Mouse (Mus musculus): Measurements from ENCODE around the gene Snx33. TPM values are rescaled to one million over a fixed set of nuclear protein-coding genes. Genes with fewer than 3 reads are reported as not detected.

Gene Snx33
- polyA plus RNA-seq, 1 experiment from 2014 or later, result 11.6 TPM

GRCm38 (mm10) chr9:56882283-56882682 is 45.9 kb downstream of the Snx33 start:
- Histone ChIP-seq H3K9me3 (replicated peaks) (no peaks in the 10 kb centered on the region), H3K27ac (peak overlapping the region; percentile 83), H3K36me3 (peaks cover 16% of the 10 kb centered on the region; the same call in 1 of the 2 replicates), H3K4me1 (peaks cover 34% of the 10 kb centered on the region), H3K4me3 (no peak overlapping the region), H3K27me3 (ENCODE audit: low read depth, poor library complexity, severe bottlenecking) (peaks cover 4% of the 10 kb centered on the region; the same call in 1 of the 2 replicates)
- no peak for DNase-seq (ENCODE audit: low spot score)
- 74% methylated on average over 4 of the region's 4 CpGs for WGBS

GRCm38 (mm10) chr9:56881539-56882082 is 46.6 kb downstream of the Snx33 start:
- 83% methylated on average over 3 of the region's 3 CpGs for WGBS
- Histone ChIP-seq H3K9me3 (replicated peaks) (no peaks in the 10 kb centered on the region), H3K36me3 (peaks cover 9% of the 10 kb centered on the region; the same call in 1 of the 2 replicates), H3K27ac (peak overlapping the region; percentile 83; the same call in 1 of the 2 replicates), H3K27me3 (ENCODE audit: low read depth, poor library complexity, severe bottlenecking) (peaks cover 4% of the 10 kb centered on the region; the same call in 1 of the 2 replicates), H3K4me3 (no peak overlapping the region), H3K4me1 (peaks cover 39% of the 10 kb centered on the region)
- DNase-seq (ENCODE audit: low spot score), result no peak

- Histone ChIP-seq H3K4me1 (peaks cover 40% of the 10 kb centered on the region), H3K9me3 (replicated peaks) (no peaks in the 10 kb centered on the region), H3K27me3 (ENCODE audit: low read depth, poor library complexity, severe bottlenecking) (peaks cover 4% of the 10 kb centered on the region; the same call in 1 of the 2 replicates), H3K27ac (peak overlapping the region; percentile 83), H3K4me3 (no peak overlapping the region), H3K36me3 (peaks cover 6% of the 10 kb centered on the region; the same call in 1 of the 2 replicates)
- DNase-seq (ENCODE audit: low spot score), result no peak
- WGBS, result 55% methylated on average over 9 of the region's 9 CpGs
Measured at GRCm38 (mm10) chr9:56880790-56881189, 47.4 kb downstream of the Snx33 start.

- Histone ChIP-seq H3K9me3 (replicated peaks) (no peaks in the 10 kb centered on the region), H3K4me3 (no peak overlapping the region), H3K36me3 (no peaks in the 10 kb centered on the region), H3K27me3 (ENCODE audit: low read depth, poor library complexity, severe bottlenecking) (peaks cover 4% of the 10 kb centered on the region; the same call in 1 of the 2 replicates), H3K4me1 (peaks cover 41% of the 10 kb centered on the region), H3K27ac (0 out of 2 replicates have a peak overlapping the region, but pooled peaks have one; percentile 51)
- no peak for DNase-seq (ENCODE audit: low spot score)
- 79% methylated on average over 5 of the region's 5 CpGs for WGBS
Measured at GRCm38 (mm10) chr9:56877284-56877683, 50.9 kb downstream of the Snx33 start.

GRCm38 (mm10) chr9:56876784-56877183 is 51.4 kb downstream of the Snx33 start:
- Histone ChIP-seq H3K27me3 (ENCODE audit: low read depth, poor library complexity, severe bottlenecking) (peaks cover 4% of the 10 kb centered on the region; the same call in 1 of the 2 replicates), H3K4me1 (peaks cover 40% of the 10 kb centered on the region), H3K27ac (0 out of 2 replicates have a peak overlapping the region, but pooled peaks have one; percentile 1), H3K9me3 (replicated peaks) (no peaks in the 10 kb centered on the region), H3K36me3 (no peaks in the 10 kb centered on the region), H3K4me3 (no peak overlapping the region)
- WGBS, result 51% methylated on average over 9 of the region's 9 CpGs
- no peak for DNase-seq (ENCODE audit: low spot score)

- H3K27ac ChIP-seq, result no peak overlapping the region
- WGBS, result 86% methylated on average over 1 of the region's 1 CpGs
- no peaks in the 10 kb centered on the region for H3K9me3 ChIP-seq (replicated peaks)
- H3K4me3 ChIP-seq, result no peak overlapping the region
- DNase-seq (ENCODE audit: low spot score), result no peak
- H3K4me1 ChIP-seq, result peaks cover 55% of the 10 kb centered on the region
- H3K27me3 ChIP-seq (ENCODE audit: low read depth, poor library complexity, severe bottlenecking), result no peaks in the 10 kb centered on the region
- no peaks in the 10 kb centered on the region for H3K36me3 ChIP-seq
Measured at GRCm38 (mm10) chr9:56873097-56873496, 55.1 kb downstream of the Snx33 start.

- no peaks in the 10 kb centered on the region for H3K27me3 ChIP-seq (ENCODE audit: low read depth, poor library complexity, severe bottlenecking)
- H3K9me3 ChIP-seq (replicated peaks), result no peaks in the 10 kb centered on the region
- no peak overlapping the region for H3K4me3 ChIP-seq
- H3K27ac ChIP-seq, result no peak overlapping the region
- WGBS, result 68% methylated on average over 5 of the region's 5 CpGs
- H3K36me3 ChIP-seq, result no peaks in the 10 kb centered on the region
- H3K4me1 ChIP-seq, result peaks cover 63% of the 10 kb centered on the region
- DNase-seq (ENCODE audit: low spot score), result no peak
Measured at GRCm38 (mm10) chr9:56872105-56872903, 55.9 kb downstream of the Snx33 start.

- Histone ChIP-seq H3K36me3 (no peaks in the 10 kb centered on the region), H3K4me3 (no peak overlapping the region), H3K27me3 (ENCODE audit: low read depth, poor library complexity, severe bottlenecking) (peaks cover 10% of the 10 kb centered on the region; the same call in 1 of the 2 replicates), H3K9me3 (replicated peaks) (no peaks in the 10 kb centered on the region), H3K27ac (0 out of 2 replicates have a peak overlapping the region, but pooled peaks have one; percentile 7), H3K4me1 (peaks cover 68% of the 10 kb centered on the region)
- DNase-seq (ENCODE audit: low spot score), result no peak
- 47% methylated on average over 5 of the region's 5 CpGs for WGBS
Measured at GRCm38 (mm10) chr9:56871191-56871590, 57.0 kb downstream of the Snx33 start.

GRCm38 (mm10) chr9:56870778-56871177 is 57.4 kb downstream of the Snx33 start:
- 67% methylated on average over 10 of the region's 10 CpGs for WGBS
- Histone ChIP-seq H3K4me1 (peaks cover 73% of the 10 kb centered on the region), H3K4me3 (no peak overlapping the region), H3K36me3 (no peaks in the 10 kb centered on the region), H3K27me3 (ENCODE audit: low read depth, poor library complexity, severe bottlenecking) (peaks cover 14% of the 10 kb centered on the region), H3K27ac (0 out of 2 replicates have a peak overlapping the region, but pooled peaks have one; percentile 7), H3K9me3 (replicated peaks) (no peaks in the 10 kb centered on the region)
- no peak for DNase-seq (ENCODE audit: low spot score)

- Histone ChIP-seq H3K9me3 (replicated peaks) (no peaks in the 10 kb centered on the region), H3K27ac (no peak overlapping the region), H3K4me1 (peaks cover 85% of the 10 kb centered on the region), H3K27me3 (ENCODE audit: low read depth, poor library complexity, severe bottlenecking) (peaks cover 21% of the 10 kb centered on the region), H3K36me3 (no peaks in the 10 kb centered on the region), H3K4me3 (no peak overlapping the region)
- 79% methylated on average over 13 of the region's 13 CpGs for WGBS
- DNase-seq (ENCODE audit: low spot score), result no peak
Measured at GRCm38 (mm10) chr9:56869552-56869951, 58.6 kb downstream of the Snx33 start.

- DNase-seq (ENCODE audit: low spot score), result no peak
- peaks cover 26% of the 10 kb centered on the region for H3K27me3 ChIP-seq (ENCODE audit: low read depth, poor library complexity, severe bottlenecking)
- H3K4me1 ChIP-seq, result peaks cover 95% of the 10 kb centered on the region
- H3K9me3 ChIP-seq (replicated peaks), result no peaks in the 10 kb centered on the region
- 64% methylated on average over 6 of the region's 6 CpGs for WGBS
- peak overlapping the region; percentile 67 for H3K27ac ChIP-seq
- H3K36me3 ChIP-seq, result no peaks in the 10 kb centered on the region
- H3K4me3 ChIP-seq, result peak overlapping the region; percentile 18; the same call in 1 of the 2 replicates
Measured at GRCm38 (mm10) chr9:56868292-56868691, 59.9 kb downstream of the Snx33 start.

Measured in limb, embryonic 10.5 days (tissue).